ENCODE assay signal across 15 mouse cellular contexts in genomic region chr1:73935442-73936080, GRCm38 (mm10).
DNase-seq lines count a peak whose midpoint lies in the region; ATAC-seq and TF ChIP-seq lines count a peak whose summit lies in the region.
"Had no signal": no experiment of that assay in that cellular context is flagged by ENCODE, and none has a peak within 500 bp of the region (broad histone marks: within the 10 kb centered on the region; RNA-seq: fewer than 3 reads in every experiment).

No protein-coding gene starts in this region.

- H3K4me1 ChIP-seq in lung, postnatal 0 days (ENCODE audit: insufficient read depth, low read depth, low read length), result peaks cover 30% of the 10 kb centered on the region
- H3K4me1 ChIP-seq: embryonic facial prominence, embryonic 15.5 days had no signal

- intact Hi-C loops in gastrocnemius, postnatal 14 days (cut with DNase I; ENCODE audit: low total_unique reads), result no loop called here

- peak; percentile 75 for TF ChIP-seq EP300 in lung, postnatal 0 days (IDR thresholded peaks at IDR 0.05)

- no peak overlapping the region for H3K4me3 ChIP-seq in layer of hippocampus, adult 2 months
- no peak overlapping the region for H3K4me3 ChIP-seq in lung, postnatal 0 days (ENCODE audit: low read depth, low read length)
- H3K4me3 ChIP-seq: embryonic facial prominence, embryonic 15.5 days had no signal

- H3K27ac ChIP-seq in layer of hippocampus, adult 2 months, result peak overlapping the region; percentile 65
- peak overlapping the region; percentile 91 for H3K27ac ChIP-seq in lung, postnatal 0 days (ENCODE audit: low read length)
- H3K27ac ChIP-seq: embryonic facial prominence, embryonic 15.5 days had no signal

- TF ChIP-seq CTCF in layer of hippocampus, adult 2 months (conservative IDR thresholded peaks at IDR 0.05), result no peak; the same call in 1 of the 2 replicates
- TF ChIP-seq CTCF in lung, postnatal 0 days (IDR thresholded peaks at IDR 0.05), result peak; percentile 33

- H3K9ac ChIP-seq in lung, postnatal 0 days (replicated peaks; ENCODE audit: low read depth), result no peak overlapping the region
- H3K9ac ChIP-seq: embryonic facial prominence, embryonic 15.5 days; liver, postnatal 0 days had no signal

- WGBS in lung, postnatal 0 days, result 42% methylated on average over 4 of the region's 4 CpGs

- no peaks in the 10 kb centered on the region for H3K27me3 ChIP-seq in lung, postnatal 0 days (replicated peaks; ENCODE audit: insufficient read depth, low read length)
- H3K27me3 ChIP-seq: embryonic facial prominence, embryonic 15.5 days; Patski had no signal

- peak; percentile 77 for DNase-seq in gastrocnemius, adult 18-20 months (ENCODE audit: low spot score)
- no peak for DNase-seq in gastrocnemius, postnatal 14 days
- no peak for DNase-seq in layer of hippocampus, adult 2 months (ENCODE audit: low spot score in 2 of 2)
- no peak for DNase-seq in layer of hippocampus, postnatal 10 days (ENCODE audit: low spot score in 2 of 2)
- peak; percentile 80 for DNase-seq in brain, adult 2 months (ENCODE audit: low read depth, low spot score)
- DNase-seq in lung, postnatal 0 days (ENCODE audit: low spot score), result peak; percentile 78
- DNase-seq: adrenal gland, adult 8-10 months; cerebellum, adult 11-12 months; liver, postnatal 0 days; spleen, adult 18-20 months had no signal

- ATAC-seq in lung, postnatal 0 days, result peak; percentile 47
- no peak for ATAC-seq in erythroid progenitor cell, adult 5-6 weeks (replicated peaks; ENCODE audit: low FRiP score, poor library complexity, severe bottlenecking)
- ATAC-seq in megakaryocyte, adult 5-6 weeks (ENCODE audit: poor library complexity, severe bottlenecking), result no peak
- ATAC-seq: liver, postnatal 0 days; midbrain, embryonic 16.5 days; Patski had no signal

- H3K36me3 ChIP-seq in lung, postnatal 0 days (ENCODE audit: insufficient read depth, low read length), result peaks cover 16% of the 10 kb centered on the region

- no peak overlapping the region for H3K4me2 ChIP-seq in lung, postnatal 0 days (replicated peaks; ENCODE audit: low read depth, low read length)
- H3K4me2 ChIP-seq: embryonic facial prominence, embryonic 15.5 days had no signal

- H3K9me3 ChIP-seq in lung, postnatal 0 days (ENCODE audit: low read length), result no peaks in the 10 kb centered on the region
- H3K9me3 ChIP-seq: embryonic facial prominence, embryonic 15.5 days had no signal

Comparison
In these comparisons a context has a peak if more than half of its experiments do, and no peak if none do; other contexts are left out.
1. DNase-seq: peak in gastrocnemius, adult 18-20 months (single experiment), brain, adult 2 months (single experiment) and lung, postnatal 0 days (single experiment); none in gastrocnemius, postnatal 14 days (single experiment), layer of hippocampus, adult 2 months (0 of 2) and layer of hippocampus, postnatal 10 days (0 of 2).